10 mouse cellular contexts compared by ENCODE assay signal in the genomic region with DNA sequence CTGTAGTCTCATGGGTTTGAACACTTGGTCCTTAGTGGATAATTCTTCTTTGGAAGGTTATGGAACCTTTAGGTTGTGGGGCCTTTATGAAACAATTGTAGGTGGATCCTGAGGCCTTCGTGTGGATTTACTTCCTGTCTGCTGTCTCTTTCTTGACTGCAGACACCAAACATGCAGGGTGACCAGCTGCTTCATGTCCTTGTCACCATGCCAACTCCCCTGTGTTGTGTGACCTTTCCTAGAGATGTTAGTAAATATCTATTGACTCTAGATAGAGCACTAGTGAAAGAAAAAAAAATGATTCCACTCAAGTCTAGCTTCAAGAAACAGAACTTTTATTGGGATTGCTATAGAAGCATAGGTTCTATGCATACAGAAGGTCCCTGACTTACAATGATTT.
"Had no signal": no experiment of that assay in that cellular context is flagged by ENCODE, and none has a peak within 500 bp of the region (broad histone marks: within the 10 kb centered on the region; RNA-seq: fewer than 3 reads in every experiment).

No protein-coding gene starts in this region.

- DNase-seq: lung, adult 2 months; midbrain, embryonic 14.5 days; retina, postnatal 1 day; right cerebral cortex, adult 18-20 months; right cerebral cortex, postnatal 25 days; right cerebral cortex, postnatal 4 days; spleen, adult 18-20 months; thymus, adult 18-20 months; thymus, postnatal 14 days; thymus, postnatal 36 days had no signal
